Mouse (Mus musculus) kidney, embryonic 14.5 days (tissue): ENCODE data around the gene Tnfrsf11a. TPM values are rescaled to one million over a fixed set of nuclear protein-coding genes. Genes with fewer than 3 reads are reported as not detected.
A peak's percentile ranks its signal among the peaks of the same experiment; 100 is the strongest.

ENCODE experiments used
- ATAC-seq: fragments of 200-750 bp; cut with Nextera tagmentation; 2 replicates; pipeline ENCODE4 v1.8.0; 2017; ENCODE audit warnings: moderate number of reproducible peaks, mild to moderate bottlenecking, moderate TSS enrichment, moderate library complexity; ENCODE audit not compliant: low FRiP score, low TSS enrichment
- H3K27ac ChIP-seq: fragments of 300-500 bp; sonication (generic); 2 replicates; pipeline ENCODE4 v1.5.1; 2014; ENCODE audit warnings: low read depth, mild to moderate bottlenecking, low read length, moderate library complexity, mixed read lengths
- H3K27me3 ChIP-seq: fragments of 300-500 bp; sonication (generic); 2 replicates; pipeline ENCODE4 v1.6.1; 2014; ENCODE audit warnings: mild to moderate bottlenecking, low read length; ENCODE audit not compliant: control insufficient read depth, insufficient read depth
- H3K36me3 ChIP-seq: fragments of 300-500 bp; sonication (generic); 2 replicates; pipeline ENCODE4 v1.6.1; 2014; ENCODE audit warnings: low read length, mixed read lengths; ENCODE audit not compliant: control insufficient read depth, insufficient read depth
- H3K4me1 ChIP-seq: fragments of 300-500 bp; sonication (generic); 2 replicates; pipeline ENCODE4 v1.6.1; 2014; ENCODE audit warnings: low read length, mixed read lengths; ENCODE audit not compliant: control insufficient read depth, insufficient read depth
- H3K4me2 ChIP-seq: fragments of 300-500 bp; sonication (generic); replicated peaks from 2 replicates; pipeline ENCODE4 v1.6.1; 2014; ENCODE audit warnings: low read depth, mild to moderate bottlenecking, low read length
- H3K4me3 ChIP-seq: fragments of 300-500 bp; sonication (generic); 2 replicates; pipeline ENCODE4 v1.5.1; 2014; ENCODE audit warnings: mild to moderate bottlenecking, low read length
- H3K9ac ChIP-seq: fragments of 300-500 bp; sonication (generic); 2 replicates; pipeline ENCODE4 v1.6.1; 2014; ENCODE audit warnings: low read depth, mild to moderate bottlenecking, low read length, moderate library complexity
- H3K9me3 ChIP-seq: fragments of 300-500 bp; sonication (generic); 2 replicates; pipeline ENCODE4 v1.6.1; 2016; ENCODE audit warnings: low read length; ENCODE audit not compliant: control insufficient read depth
- WGBS: fragments of 180-500 bp; shearing (Covaris S2); extraction: QIAGEN DNeasy Blood & Tissue Kit; methylation state at CpG from one replicate; pipeline ENCODE4 v1.1.7; 2014; 5-methylcytosine and 5-hydroxymethylcytosine counted together
- polyA plus RNA-seq: library from polyadenylated mRNA; unstranded; fragments of >200 nt; fragmentation: Nextera tagmentation; extraction: Ambion mirVana; gene quantifications from 2 replicates; pipeline ENCODE4 v1.2.1, GENCODE M21; 2014

Tnfrsf11a gene
- polyA plus RNA-seq, 1 experiment from 2014 or later: 0.88 TPM

- no peaks in the 10 kb centered on the region for H3K27me3 ChIP-seq
- H3K27ac ChIP-seq: no peak overlapping the region
- no peaks in the 10 kb centered on the region for H3K9me3 ChIP-seq
- H3K4me2 ChIP-seq: no peak overlapping the region
- no peak overlapping the region for H3K9ac ChIP-seq
- no peaks in the 10 kb centered on the region for H3K4me1 ChIP-seq
- WGBS: 46% methylated on average over 5 of the region's 5 CpGs
- H3K4me3 ChIP-seq: no peak overlapping the region
- no peaks in the 10 kb centered on the region for H3K36me3 ChIP-seq
- peak; percentile 43; the same call in 1 of the 2 replicates for ATAC-seq
Observed at GRCm38 (mm10) chr1:105886358-105886757, 105.8 kb downstream of the Tnfrsf11a start.

- ATAC-seq: peak; percentile 74; the same call in 1 of the 2 replicates
- WGBS: 29% methylated on average over 15 of the region's 15 CpGs
- no peaks in the 10 kb centered on the region for H3K27me3 ChIP-seq
Observed at GRCm38 (mm10) chr1:105891032-105891725, 110.7 kb downstream of the Tnfrsf11a start.

GRCm38 (mm10) chr1:105895019-105895418 lies 114.5 kb downstream of the Tnfrsf11a start:
- no peaks in the 10 kb centered on the region for H3K9me3 ChIP-seq
- H3K36me3 ChIP-seq: no peaks in the 10 kb centered on the region
- no peak overlapping the region for H3K27ac ChIP-seq
- no peak overlapping the region for H3K9ac ChIP-seq
- H3K27me3 ChIP-seq: no peaks in the 10 kb centered on the region
- no peaks in the 10 kb centered on the region for H3K4me1 ChIP-seq
- no peak for ATAC-seq
- 75% methylated on average over 5 of the region's 5 CpGs for WGBS
- H3K4me2 ChIP-seq: no peak overlapping the region
- no peak overlapping the region for H3K4me3 ChIP-seq

More at GRCm38 (mm10) chr1:105891032-105891725, 110.7 kb downstream of the Tnfrsf11a start:
- H3K4me3 ChIP-seq: no peak overlapping the region
- no peak overlapping the region for H3K27ac ChIP-seq
- no peak overlapping the region for H3K4me2 ChIP-seq
- no peak overlapping the region for H3K9ac ChIP-seq
- no peaks in the 10 kb centered on the region for H3K36me3 ChIP-seq
- H3K4me1 ChIP-seq: no peaks in the 10 kb centered on the region
- H3K9me3 ChIP-seq: no peaks in the 10 kb centered on the region

Other genes with a start within 250 kb of the Tnfrsf11a start
- gene Pign, start 117.0 kb upstream of the Tnfrsf11a start, polyA plus RNA-seq: 13.5 and 22.6 TPM in 2 replicates
- 21.7 and 25.8 TPM in 2 replicates for gene Relch, start 116.9 kb upstream of the Tnfrsf11a start, polyA plus RNA-seq
- 3.3 and 5.0 TPM in 2 replicates for gene Zcchc2, start 209.7 kb downstream of the Tnfrsf11a start, polyA plus RNA-seq